Mouse (Mus musculus) bone marrow macrophage, adult 2 months (primary cell): ENCODE data around the gene Ngfr.

ENCODE experiments used
- CTCF ChIP-seq: IDR thresholded peaks from 2 replicates; pipeline ENCODE4 v1.5.1; 2012; ENCODE audit warnings: low read depth, mild to moderate bottlenecking, low read length, moderate library complexity
- POLR2A ChIP-seq: IDR thresholded peaks from 2 replicates; pipeline ENCODE4 v1.6.1; 2012; ENCODE audit warnings: mild to moderate bottlenecking, low read depth, low read length, borderline replicate concordance

GRCm38 (mm10) chr11:95546021-95546782 lies 41.3 kb downstream of the Ngfr start:
- TF ChIP-seq POLR2A (no peak), CTCF (no peak)
